Mouse (Mus musculus) right cerebral cortex, adult 2 months (tissue): Measurements from ENCODE around the gene Satb2.

Source experiments
- DNase-seq, 2 experiments: peaks; one replicate each; pipeline ENCODE4 v3.0.0; 2021 to 2022; ENCODE audit warnings: low spot score in 2 of 2

The Satb2 gene

DNA sequence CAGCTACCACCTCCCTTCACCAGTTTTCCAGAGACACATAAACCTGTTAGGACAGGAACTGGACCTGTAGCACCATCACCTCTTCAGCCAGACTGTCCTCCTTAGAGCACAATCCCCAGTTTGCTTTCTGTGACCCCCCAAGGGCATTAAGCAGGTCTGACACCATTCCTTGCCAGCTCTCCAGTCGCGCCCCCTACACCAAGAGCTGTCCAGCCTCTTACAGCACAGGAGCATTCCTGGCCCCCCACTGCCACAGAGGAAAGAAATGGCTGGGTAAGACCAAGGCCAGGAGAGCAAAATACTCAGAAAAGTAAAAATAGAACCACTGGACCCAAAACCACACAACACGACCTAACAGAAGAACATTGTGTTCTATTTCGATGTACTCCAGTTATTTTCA is 48.4 kb downstream of the Satb2 start:
- DNase-seq = no peak

DNA sequence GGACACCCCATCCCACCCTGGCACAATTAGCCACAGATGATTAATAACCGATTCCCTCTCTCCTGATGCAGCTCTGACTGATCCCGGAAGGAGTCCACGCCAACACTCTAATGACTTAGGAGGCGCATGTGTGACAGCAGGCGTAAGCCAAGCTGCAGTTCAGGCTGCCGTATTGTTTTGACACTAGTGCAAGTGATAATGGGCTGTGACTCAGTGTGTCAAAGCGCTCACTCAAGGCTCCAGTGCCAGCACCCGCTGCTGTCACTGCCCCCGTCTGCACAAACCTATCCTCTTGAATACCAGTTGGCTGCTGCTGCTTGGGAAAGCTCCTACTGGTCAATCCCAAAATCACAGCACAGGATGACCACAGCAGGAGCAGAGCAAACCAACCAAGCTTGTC is 49.7 kb downstream of the Satb2 start:
- peak in 1 of 2 experiments; percentile 49 for DNase-seq

GRCm38 (mm10) chr1:56920472-56920871 is 58.0 kb downstream of the Satb2 start:
- DNase-seq = no peak

DNA sequence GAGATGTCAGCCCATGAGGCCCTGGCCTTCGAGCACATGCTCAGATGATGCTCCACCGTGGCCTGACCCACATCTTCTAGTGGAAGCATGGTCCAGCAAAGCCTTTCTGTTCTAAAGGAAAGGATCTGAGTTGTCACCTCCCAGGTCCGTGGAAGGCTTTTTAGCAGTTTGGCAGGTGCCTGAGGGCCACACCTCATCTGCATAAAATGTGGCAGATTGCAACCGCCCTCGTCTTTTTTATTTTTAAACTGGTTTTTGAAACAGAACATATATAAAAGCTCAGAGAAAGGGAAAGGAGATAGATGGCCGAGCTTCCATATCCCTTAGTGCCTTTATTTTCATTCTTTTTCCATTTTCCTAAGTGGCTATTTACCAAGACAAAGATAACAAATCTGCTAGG is 64.2 kb downstream of the Satb2 start:
- DNase-seq = peak; percentile 48 to 52

GRCm38 (mm10) chr1:56900706-56901287 is 77.7 kb downstream of the Satb2 start:
- no peak for DNase-seq

DNA sequence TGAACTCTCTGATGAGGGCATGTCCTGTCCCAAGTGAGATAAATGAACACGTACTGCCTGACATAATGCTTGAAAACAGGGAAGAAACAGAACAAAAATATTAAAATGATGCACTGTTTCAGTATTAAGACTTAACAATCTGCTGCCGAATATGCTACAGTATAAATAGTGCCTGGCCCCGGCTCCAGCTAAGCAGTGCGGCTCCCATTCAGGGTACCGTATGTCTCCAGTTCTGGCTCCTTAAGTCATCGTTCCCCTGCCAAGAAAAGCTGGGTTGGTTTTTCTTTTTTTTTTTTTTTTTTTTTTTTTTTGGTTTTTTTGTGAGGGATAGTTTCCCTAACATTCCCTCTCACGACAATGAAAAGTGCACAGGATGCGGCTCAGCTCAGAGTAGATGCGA is 78.3 kb downstream of the Satb2 start:
- no peak for DNase-seq

- DNase-seq = no peak
Measured at GRCm38 (mm10) chr1:56898606-56899396, 79.6 kb downstream of the Satb2 start.

- DNase-seq = no peak
Measured at GRCm38 (mm10) chr1:56897492-56898180, 80.8 kb downstream of the Satb2 start.

DNA sequence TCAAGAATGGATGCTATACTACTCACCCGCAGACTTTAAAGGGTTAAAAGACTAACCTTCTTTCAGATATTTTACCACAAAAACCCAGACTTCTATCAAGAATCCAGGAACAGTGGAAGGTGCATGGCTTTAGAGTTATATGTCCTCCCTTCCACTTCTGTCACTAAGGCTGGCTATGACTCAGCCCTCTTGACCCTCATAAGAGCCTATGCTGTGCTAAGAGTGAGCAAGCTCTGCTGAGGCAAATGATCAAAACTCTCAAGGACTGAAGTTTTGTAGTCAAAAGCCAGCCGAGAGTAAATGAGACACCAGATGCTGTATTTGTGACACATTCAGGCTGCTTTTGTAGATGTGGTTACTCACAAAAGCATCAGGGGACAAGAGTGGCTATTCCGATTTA is 81.8 kb downstream of the Satb2 start:
- DNase-seq = no peak

- DNase-seq = peak in 1 of 2 experiments; percentile 37
Measured at GRCm38 (mm10) chr1:56892766-56893165, 85.7 kb downstream of the Satb2 start.

DNA sequence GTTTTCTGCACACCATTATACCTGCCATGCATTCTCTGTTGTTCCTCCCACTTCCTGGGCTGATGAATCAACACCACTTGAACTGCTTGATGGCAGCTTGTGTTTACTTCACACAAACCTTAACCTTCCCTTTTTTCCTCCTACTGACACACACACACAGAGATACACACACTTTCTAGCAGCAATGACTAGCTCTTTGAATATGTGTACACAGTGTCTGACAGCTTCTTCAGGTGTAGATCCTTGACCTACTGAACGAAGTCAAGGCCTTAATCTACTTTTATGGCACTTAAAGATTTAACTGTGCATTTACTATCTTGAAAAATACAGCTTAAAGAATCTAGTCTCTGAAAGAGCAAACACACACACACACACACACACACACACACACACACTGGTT is 89.5 kb downstream of the Satb2 start:
- no peak for DNase-seq

DNA sequence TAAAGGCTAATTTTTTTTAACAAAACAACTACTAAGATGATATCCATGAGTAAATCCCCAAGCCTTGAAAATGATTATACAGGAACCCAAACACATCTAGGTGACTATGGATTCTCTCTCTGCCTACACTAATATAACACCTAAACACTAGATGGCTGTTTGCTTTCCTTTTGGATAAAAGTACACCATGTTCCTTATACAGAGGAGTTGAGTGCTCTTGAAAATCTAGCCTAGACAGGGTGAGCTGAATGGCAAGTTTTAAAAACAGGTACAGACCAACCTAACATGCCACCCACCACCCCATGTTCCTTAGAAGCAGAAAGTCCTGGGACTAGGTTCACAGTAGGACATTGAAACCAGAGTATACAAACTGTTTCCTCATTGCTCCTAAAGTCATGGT is 90.9 kb downstream of the Satb2 start:
- no peak for DNase-seq

DNA sequence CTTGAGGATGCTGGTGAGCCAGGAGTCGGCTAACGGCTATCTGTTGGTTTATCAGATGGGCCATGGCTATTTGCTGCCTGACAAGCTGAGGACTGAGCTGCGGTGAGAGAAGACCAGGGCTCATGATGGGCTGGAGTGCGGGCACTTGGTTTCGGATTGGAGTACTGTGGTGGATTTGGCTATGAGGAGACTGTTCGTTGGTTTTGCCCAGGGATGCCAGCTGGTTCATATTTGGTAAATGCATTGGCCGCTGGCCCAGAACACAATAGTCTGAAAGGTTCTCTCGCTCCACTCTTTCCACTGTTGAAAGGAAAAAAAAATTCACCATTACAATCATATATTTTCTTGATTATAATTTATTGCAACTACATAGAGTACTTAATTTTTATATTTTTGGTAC is 107.0 kb downstream of the Satb2 start:
- no peak for DNase-seq

- DNase-seq = no peak
Measured at GRCm38 (mm10) chr1:56865246-56865645, 113.2 kb downstream of the Satb2 start.

- no peak for DNase-seq
Measured at GRCm38 (mm10) chr1:56862799-56863198, 115.7 kb downstream of the Satb2 start.

DNA sequence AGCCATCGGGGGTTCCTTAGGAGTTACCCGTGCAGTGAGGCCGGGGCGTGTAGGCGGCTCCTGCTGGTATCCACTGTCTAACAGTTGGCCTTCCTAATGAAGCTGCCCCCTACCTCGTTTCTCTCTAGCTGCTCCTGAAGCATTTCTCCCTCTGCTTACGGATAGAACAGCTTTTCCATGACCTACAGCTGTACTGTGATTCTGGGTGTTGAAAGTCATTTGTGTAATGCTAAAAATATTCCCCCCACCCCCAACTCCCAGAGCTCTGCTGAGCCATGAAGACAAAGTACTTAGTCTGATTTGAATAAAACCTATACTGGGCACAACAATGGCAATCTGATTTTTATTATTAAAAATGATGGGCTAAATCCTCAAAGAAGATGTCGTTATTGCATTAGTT is 121.2 kb downstream of the Satb2 start:
- DNase-seq = no peak

DNA sequence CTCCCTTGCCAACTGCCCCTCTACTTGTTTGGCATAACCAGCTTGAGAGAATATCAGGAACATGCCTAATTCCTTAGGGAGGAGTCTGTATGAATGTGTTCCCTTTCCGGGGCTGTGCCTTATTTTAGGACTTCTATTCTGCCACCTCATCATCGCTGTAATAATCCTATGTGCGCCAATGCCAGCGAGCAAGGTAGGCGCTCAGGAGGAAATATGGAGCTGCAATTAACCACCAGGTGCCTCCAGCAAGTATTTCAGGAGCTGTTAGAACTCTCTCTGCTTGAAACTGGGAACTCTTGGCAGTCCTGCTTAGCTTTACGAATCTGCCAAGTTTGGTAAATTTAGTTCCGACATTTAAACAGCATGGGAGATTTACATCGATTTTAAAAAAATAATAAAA is 128.0 kb downstream of the Satb2 start:
- DNase-seq = peak; percentile 27 to 29

DNA sequence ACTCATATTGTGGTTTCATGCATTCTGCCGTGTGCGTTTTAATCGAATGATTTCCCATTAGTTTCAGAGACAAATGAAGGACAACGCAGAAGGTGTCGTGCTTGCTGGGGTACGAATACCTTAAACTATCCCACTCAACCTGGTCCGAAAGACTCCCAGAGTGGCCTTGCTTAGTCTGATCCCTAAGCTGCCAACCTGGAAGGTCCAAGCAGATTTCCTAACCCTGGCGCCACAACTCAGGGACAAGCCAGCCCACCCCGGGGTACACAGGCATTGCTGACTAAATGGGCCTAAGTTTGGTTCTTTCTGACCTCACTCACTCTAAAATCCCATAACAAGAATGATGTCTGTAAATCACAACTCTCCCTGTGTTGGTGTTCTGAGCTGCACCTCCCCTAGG is 132.1 kb downstream of the Satb2 start:
- no peak for DNase-seq

- no peak for DNase-seq
Measured at GRCm38 (mm10) chr1:56845523-56846118, 132.8 kb downstream of the Satb2 start.

DNA sequence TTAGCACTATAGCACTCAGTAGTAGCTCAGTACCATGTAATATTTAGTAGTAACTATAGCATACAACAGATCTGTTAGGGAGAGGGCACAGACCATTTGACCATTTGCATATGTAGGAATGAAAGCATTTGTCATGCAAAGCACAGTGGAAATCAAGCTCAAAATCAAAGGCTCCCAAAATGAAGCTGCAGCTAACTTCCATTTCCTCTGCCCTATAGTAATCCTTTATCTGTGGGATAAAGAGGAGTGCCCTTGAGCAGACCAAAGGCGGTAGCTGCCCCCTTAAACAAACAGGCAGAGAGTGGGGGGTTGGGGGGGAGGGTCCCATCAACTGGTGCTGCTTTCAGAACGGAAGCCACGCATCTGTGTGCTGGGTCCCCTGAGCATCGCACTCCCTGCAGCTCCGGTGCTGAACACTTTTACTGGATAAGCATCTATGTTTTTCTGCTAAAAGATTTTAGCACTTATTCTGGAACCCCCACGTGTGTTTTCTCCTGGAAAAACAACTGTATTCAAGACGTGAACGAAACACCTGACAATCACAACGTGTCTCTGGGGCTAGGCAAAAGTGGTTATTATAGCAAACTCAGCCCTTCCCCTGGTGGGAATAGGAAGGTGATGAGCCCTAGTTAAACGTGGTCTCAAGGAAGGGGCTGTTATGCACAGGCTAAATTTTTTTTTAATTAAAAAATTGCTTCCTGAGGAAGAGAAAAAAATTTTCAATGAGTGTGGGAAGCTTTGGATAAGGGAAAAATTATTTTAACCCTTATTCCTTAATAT is 133.7 kb downstream of the Satb2 start:
- DNase-seq = no peak

DNA sequence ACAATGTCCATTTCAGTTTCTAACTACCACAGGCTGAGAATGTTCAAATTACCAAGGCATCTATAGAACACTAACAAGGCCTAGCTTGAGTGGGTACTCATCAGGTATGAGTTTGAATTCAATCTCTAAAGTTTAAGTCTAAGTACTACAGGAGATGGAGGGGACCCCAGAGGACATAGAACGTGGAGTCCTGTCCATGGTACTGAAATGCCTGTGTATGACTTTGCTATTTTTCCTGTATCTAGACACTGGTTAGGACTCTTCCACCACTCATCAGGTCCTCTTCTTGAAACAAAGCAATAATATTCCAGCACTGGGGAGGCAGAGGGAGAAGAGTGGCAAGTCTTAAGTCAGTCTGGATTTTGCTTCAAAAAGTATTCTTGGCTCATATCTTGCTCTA is 139.5 kb downstream of the Satb2 start:
- no peak for DNase-seq
